Mouse (Mus musculus) CH12.LX (cell line): ENCODE results near the gene Spop.

ENCODE experiments used
- CTCF ChIP-seq, 2 experiments: IDR thresholded peaks in 1 of 2; conservative IDR thresholded peaks in 1 of 2; 2 replicates each; pipeline ENCODE4 v1.5.1; 2011 to 2012; ENCODE audit warnings: low read depth in 2 of 2, low read length in 2 of 2, improper control_type of control experiment in 1 of 2, inconsistent platforms in 1 of 2, mild to moderate bottlenecking in 1 of 2, moderate library complexity in 1 of 2
- RCOR1 ChIP-seq: conservative IDR thresholded peaks from 2 replicates; pipeline ENCODE4 v1.6.1; 2012; ENCODE audit warnings: low read depth, mild to moderate bottlenecking, inconsistent platforms, low read length, improper control_type of control experiment

DNA sequence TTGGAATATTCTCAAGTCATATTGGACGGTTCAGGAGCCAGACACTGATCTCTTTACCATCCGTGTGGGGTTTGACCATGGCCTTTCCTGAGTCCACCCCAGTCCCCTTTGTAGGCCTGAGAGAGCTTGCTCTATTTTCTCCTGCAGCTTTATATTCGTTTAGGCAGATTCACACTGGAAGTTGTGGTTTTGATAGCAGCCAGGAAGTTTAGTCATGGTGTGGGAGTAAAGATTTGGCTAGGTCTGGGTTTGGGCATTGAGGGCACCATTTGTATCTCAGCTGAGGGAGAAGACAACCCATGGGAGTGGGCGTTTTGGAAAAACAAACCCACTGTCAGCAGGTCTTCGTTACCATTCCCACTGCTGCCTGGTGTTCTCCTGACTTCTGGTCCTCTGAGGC is 34.3 kb upstream of the Spop start:
- no peak for TF ChIP-seq CTCF (conservative IDR thresholded peaks at IDR 0.05 in 1 of 2, IDR thresholded peaks at IDR 0.05 in 1 of 2; ENCODE audit: low read depth in 2 of 2, low read length in 2 of 2)
- TF ChIP-seq RCOR1 = no peak
